Mouse (Mus musculus) spleen, adult 2 months (tissue): ENCODE results near the gene 4933425L06Rik. TPM values are rescaled to one million over a fixed set of nuclear protein-coding genes. Genes with fewer than 3 reads are reported as not detected.

Experiments
- DNase-seq, 2 experiments: peaks; one replicate each; pipeline versions ENCODE4 v3.0.0 to v3.0.0-alpha.2; 2012 to 2021; ENCODE audit warnings: low spot score in 2 of 2, low read depth in 1 of 2
- H3K27ac ChIP-seq: fragments of 200-500 bp; 2 replicates; pipeline ENCODE4 v1.5.1; 2012; ENCODE audit warnings: low read length, inconsistent platforms; ENCODE audit not compliant: insufficient read depth
- H3K27me3 ChIP-seq: fragments of 200-500 bp; 2 replicates; pipeline ENCODE4 v1.6.1; 2012; ENCODE audit warnings: mild to moderate bottlenecking, moderate library complexity, low read length, inconsistent platforms; ENCODE audit not compliant: control insufficient read depth, insufficient read depth
- H3K36me3 ChIP-seq: fragments of 200-500 bp; 2 replicates; pipeline ENCODE4 v1.6.1; 2012; ENCODE audit warnings: mild to moderate bottlenecking, low read length, inconsistent platforms; ENCODE audit not compliant: control insufficient read depth, insufficient read depth
- H3K4me1 ChIP-seq: fragments of 200-500 bp; 2 replicates; pipeline ENCODE4 v1.6.1; 2011; ENCODE audit warnings: inconsistent platforms; ENCODE audit not compliant: control insufficient read depth, insufficient read depth, insufficient read length
- H3K4me3 ChIP-seq: fragments of 200-500 bp; 2 replicates; pipeline ENCODE4 v1.5.1; 2011; ENCODE audit warnings: mild to moderate bottlenecking, inconsistent platforms; ENCODE audit not compliant: insufficient read depth, insufficient read length; ENCODE audit errors: extremely low read depth
- CTCF ChIP-seq: fragments of 200-500 bp; IDR thresholded peaks from 2 replicates; pipeline ENCODE4 v1.5.1; 2011; ENCODE audit warnings: mild to moderate bottlenecking, inconsistent platforms; ENCODE audit not compliant: insufficient read depth, insufficient read length, insufficient replicate concordance; ENCODE audit errors: extremely low read depth
- POLR2A ChIP-seq: fragments of 200-500 bp; IDR thresholded peaks from 2 replicates; pipeline ENCODE4 v1.6.1; 2011; ENCODE audit warnings: low read depth, low read length, inconsistent platforms
- whole genome bisulfite sequencing: fragments of 180-500 bp; shearing (Covaris S2); methylation state at CpG from one replicate; pipeline ENCODE4 v1.1.7; 2018; 5-methylcytosine and 5-hydroxymethylcytosine counted together
- polyA plus RNA-seq: library from polyadenylated mRNA; depleted of rRNA; stranded (reverse); fragments of >200 nt; gene quantifications from 2 replicates; pipeline ENCODE4 v1.2.3, GENCODE M21; 2012; rRNA removed

The 4933425L06Rik gene
- polyA plus RNA-seq, result not detected in 2 replicates

GRCm38 (mm10) chr13:105081862-105082261 lies at the start of gene 4933425L06Rik:
Gene 4933425L06Rik, plus strand, starts transcription at chr13:105082122.
- WGBS, result 95% methylated on average over 10 of the region's 10 CpGs
- H3K36me3 ChIP-seq, result no peaks in the 10 kb centered on the region
- TF ChIP-seq CTCF (no peak), POLR2A (no peak)
- H3K4me3 ChIP-seq, result no peak within 1 kb of the TSS
- H3K4me1 ChIP-seq, result no peaks in the 10 kb centered on the region
- H3K27me3 ChIP-seq, result no peaks in the 10 kb centered on the region
- no peak for DNase-seq
- no peak within 1 kb of the TSS for H3K27ac ChIP-seq

DNA sequence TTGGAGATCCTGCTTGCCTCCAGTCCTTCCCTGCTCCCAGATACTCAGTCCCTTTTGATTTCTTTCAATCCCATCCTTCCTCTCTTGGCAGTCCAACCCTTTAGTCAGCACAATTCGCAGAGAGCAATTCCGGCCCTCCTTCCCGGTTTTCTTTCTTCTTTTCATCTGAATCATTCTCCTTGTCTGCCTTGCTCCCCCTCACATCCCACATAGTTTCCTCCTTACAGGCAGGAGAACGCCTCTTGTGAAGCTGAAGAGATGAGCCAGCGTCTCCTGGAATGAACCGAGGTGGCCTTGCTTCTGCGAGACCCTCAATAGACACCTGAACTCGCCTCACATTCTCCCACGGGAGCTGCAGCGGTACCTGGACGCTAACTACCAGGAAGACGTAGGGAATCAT lies 44.1 kb upstream of the 4933425L06Rik start:
- no peak overlapping the region for H3K27ac ChIP-seq
- no peaks in the 10 kb centered on the region for H3K27me3 ChIP-seq
- no peak for DNase-seq
- no peaks in the 10 kb centered on the region for H3K4me1 ChIP-seq
- no peaks in the 10 kb centered on the region for H3K36me3 ChIP-seq
- 87% methylated on average over 12 of the region's 12 CpGs for WGBS
- TF ChIP-seq CTCF (no peak), POLR2A (no peak)
- no peak overlapping the region for H3K4me3 ChIP-seq

- H3K36me3 ChIP-seq, result no peaks in the 10 kb centered on the region
- H3K27me3 ChIP-seq, result no peaks in the 10 kb centered on the region
- no peak for TF ChIP-seq CTCF
- no peak for TF ChIP-seq POLR2A
- H3K4me3 ChIP-seq, result no peak overlapping the region
- no peaks in the 10 kb centered on the region for H3K4me1 ChIP-seq
- DNase-seq, result no peak
- WGBS, result 85% methylated on average over 5 of the region's 5 CpGs
- no peak overlapping the region for H3K27ac ChIP-seq
Observed at GRCm38 (mm10) chr13:105038334-105038733, 43.6 kb upstream of the 4933425L06Rik start.

GRCm38 (mm10) chr13:105043882-105044281 lies 38.0 kb upstream of the 4933425L06Rik start:
- TF ChIP-seq CTCF, result no peak

DNA sequence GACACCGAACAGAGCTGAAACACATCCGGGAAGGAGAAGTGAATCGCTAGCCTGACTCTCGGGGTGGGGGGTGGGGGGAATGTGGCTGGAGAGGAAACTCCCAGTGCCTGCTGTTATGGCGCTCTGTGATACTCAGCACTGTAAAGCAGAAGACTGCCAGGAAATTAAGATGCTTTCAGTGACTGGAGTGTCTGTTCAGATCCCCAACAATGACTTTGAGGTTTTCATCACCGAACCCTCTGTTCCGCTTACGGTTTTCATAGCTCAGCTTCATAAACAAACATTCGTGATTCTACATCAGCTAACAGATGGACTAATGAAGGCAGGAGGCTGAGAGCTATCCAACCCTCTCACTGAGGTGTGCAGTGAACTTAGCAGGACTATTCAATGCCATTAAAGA lies 34.5 kb upstream of the 4933425L06Rik start:
- peaks cover 5% of the 10 kb centered on the region for H3K4me1 ChIP-seq
- H3K27me3 ChIP-seq, result no peaks in the 10 kb centered on the region
- no peak for DNase-seq
- no peaks in the 10 kb centered on the region for H3K36me3 ChIP-seq
- H3K4me3 ChIP-seq, result 0 out of 2 replicates have a peak overlapping the region, but pooled peaks have one; percentile 1
- TF ChIP-seq POLR2A (no peak), CTCF (no peak)
- 6% methylated on average over 9 of the region's 9 CpGs for WGBS
- H3K27ac ChIP-seq, result no peak overlapping the region

More at GRCm38 (mm10) chr13:105043882-105044281, 38.0 kb upstream of the 4933425L06Rik start:
- Histone ChIP-seq H3K27me3 (no peaks in the 10 kb centered on the region), H3K4me1 (peaks cover 5% of the 10 kb centered on the region), H3K27ac (no peak overlapping the region), H3K4me3 (no peak overlapping the region), H3K36me3 (no peaks in the 10 kb centered on the region)
- WGBS, result 86% methylated on average over 3 of the region's 3 CpGs
- DNase-seq, result no peak

DNA sequence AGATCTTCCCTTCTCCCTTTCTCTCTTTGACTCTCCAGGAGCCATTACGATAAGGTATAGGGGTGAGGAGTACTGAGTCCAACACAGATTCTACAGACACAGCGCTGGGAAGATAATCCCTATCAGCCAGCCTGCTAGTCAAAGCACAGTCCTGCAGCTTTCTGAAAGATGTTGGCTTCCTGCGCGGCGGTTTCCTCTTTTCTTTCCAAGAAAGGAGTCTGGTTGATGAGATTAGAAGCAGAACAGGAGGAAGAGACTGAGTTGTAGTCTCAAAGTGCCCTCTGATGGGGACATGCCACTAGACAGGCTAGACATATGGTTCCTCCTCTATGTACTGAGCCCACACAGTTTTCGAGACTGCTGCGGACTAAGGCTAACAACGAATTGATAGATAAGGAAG lies 33.3 kb upstream of the 4933425L06Rik start:
- DNase-seq, result no peak
- TF ChIP-seq CTCF (no peak), POLR2A (no peak)
- peaks cover 5% of the 10 kb centered on the region for H3K4me1 ChIP-seq
- no peak overlapping the region for H3K4me3 ChIP-seq
- 8% methylated on average over 8 of the region's 8 CpGs for WGBS
- no peak overlapping the region for H3K27ac ChIP-seq
- H3K36me3 ChIP-seq, result no peaks in the 10 kb centered on the region
- 0 out of 2 replicates have a peak, but pooled peaks cover 2% of the 10 kb centered on the region for H3K27me3 ChIP-seq

DNA sequence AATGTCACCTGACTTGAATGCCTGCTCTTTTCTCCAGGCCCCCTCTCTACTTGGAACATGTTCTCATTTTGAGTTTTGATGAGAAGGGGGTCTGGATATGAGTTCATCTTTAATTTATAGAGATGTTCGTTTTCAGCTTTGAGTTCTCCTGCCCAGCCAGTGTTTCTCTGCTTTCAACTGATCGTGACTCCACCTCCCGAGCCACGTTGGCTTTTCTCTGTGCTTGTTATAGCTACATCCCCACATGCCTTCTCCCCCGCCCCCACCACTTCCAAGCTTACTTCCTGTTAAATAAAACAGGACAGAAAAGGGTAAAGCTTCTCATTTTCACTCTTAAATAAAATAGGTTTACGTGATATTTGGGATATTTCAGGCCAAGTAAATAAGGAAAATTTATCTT lies 30.5 kb upstream of the 4933425L06Rik start:
- Histone ChIP-seq H3K4me3 (no peak overlapping the region), H3K4me1 (peaks cover 10% of the 10 kb centered on the region), H3K36me3 (no peaks in the 10 kb centered on the region), H3K27ac (no peak overlapping the region), H3K27me3 (peaks cover 12% of the 10 kb centered on the region; the same call in 1 of the 2 replicates)
- 28% methylated on average over 6 of the region's 6 CpGs for WGBS
- no peak for DNase-seq
- TF ChIP-seq CTCF, result no peak
- TF ChIP-seq POLR2A, result no peak

GRCm38 (mm10) chr13:105053618-105054017 lies 28.3 kb upstream of the 4933425L06Rik start:
- H3K27me3 ChIP-seq, result peaks cover 12% of the 10 kb centered on the region; the same call in 1 of the 2 replicates
- 20% methylated on average over 12 of the region's 12 CpGs for WGBS
- H3K4me3 ChIP-seq, result peak overlapping the region; percentile 60

More at GRCm38 (mm10) chr13:105053618-105054017, 28.3 kb upstream of the 4933425L06Rik start:
- peaks cover 6% of the 10 kb centered on the region for H3K4me1 ChIP-seq
- no peaks in the 10 kb centered on the region for H3K36me3 ChIP-seq
- no peak for TF ChIP-seq CTCF
- no peak for TF ChIP-seq POLR2A
- no peak for DNase-seq
- H3K27ac ChIP-seq, result no peak overlapping the region
